Comparison of ENCODE assay signal across 12 mouse cellular contexts in genomic region chr1:113358242-113358641, GRCm38 (mm10).
DNase-seq lines count a peak whose midpoint lies in the region; ATAC-seq lines count a peak whose summit lies in the region.
"Had no signal": no experiment of that assay in that cellular context is flagged by ENCODE, and none has a peak within 500 bp of the region (broad histone marks: within the 10 kb centered on the region; RNA-seq: fewer than 3 reads in every experiment).

No protein-coding gene starts in this region.

- ATAC-seq in forebrain, embryonic 11.5 days (replicated peaks; ENCODE audit: low FRiP score), result peak; percentile 42; the same call in 1 of the 2 replicates
- peak; percentile 57; the same call in 1 of the 2 replicates for ATAC-seq in hindbrain, embryonic 13.5 days (ENCODE audit: low FRiP score)
- ATAC-seq in neural tube, embryonic 15.5 days (ENCODE audit: low FRiP score), result peak; percentile 47; the same call in 1 of the 2 replicates
- ATAC-seq: lung, postnatal 0 days had no signal

- H3K4me1 ChIP-seq in forebrain, embryonic 11.5 days (replicated peaks; ENCODE audit: control insufficient read depth, insufficient read depth, low read length), result no peaks in the 10 kb centered on the region
- H3K4me1 ChIP-seq in forebrain, embryonic 10.5 days, result no peaks in the 10 kb centered on the region
- no peaks in the 10 kb centered on the region for H3K4me1 ChIP-seq in hindbrain, embryonic 13.5 days (replicated peaks)
- no peaks in the 10 kb centered on the region; the same call in 1 of the 2 replicates for H3K4me1 ChIP-seq in neural tube, embryonic 15.5 days
- H3K4me1 ChIP-seq: limb, embryonic 15.5 days had no signal

- no peak overlapping the region for H3K4me2 ChIP-seq in forebrain, embryonic 11.5 days (ENCODE audit: low read depth, low read length, severe bottlenecking)
- no peak overlapping the region for H3K4me2 ChIP-seq in hindbrain, embryonic 13.5 days
- H3K4me2 ChIP-seq in neural tube, embryonic 15.5 days, result no peak overlapping the region
- H3K4me2 ChIP-seq: limb, embryonic 15.5 days had no signal

- H3K36me3 ChIP-seq in forebrain, embryonic 11.5 days (ENCODE audit: control insufficient read depth, insufficient read depth, low read length), result no peaks in the 10 kb centered on the region
- H3K36me3 ChIP-seq in forebrain, embryonic 10.5 days (replicated peaks), result no peaks in the 10 kb centered on the region
- no peaks in the 10 kb centered on the region for H3K36me3 ChIP-seq in hindbrain, embryonic 13.5 days
- no peaks in the 10 kb centered on the region for H3K36me3 ChIP-seq in neural tube, embryonic 15.5 days
- H3K36me3 ChIP-seq: limb, embryonic 15.5 days had no signal

- WGBS in forebrain, embryonic 11.5 days, result 32% methylated on average over 4 of the region's 4 CpGs
- WGBS in forebrain, embryonic 10.5 days, result 35% methylated on average over 4 of the region's 4 CpGs
- WGBS in hindbrain, embryonic 13.5 days, result 33% methylated on average over 4 of the region's 4 CpGs
- WGBS in neural tube, embryonic 15.5 days, result 38% methylated on average over 4 of the region's 4 CpGs

- H3K27ac ChIP-seq in forebrain, embryonic 11.5 days (ENCODE audit: low read depth, low read length), result no peak overlapping the region
- no peak overlapping the region for H3K27ac ChIP-seq in forebrain, embryonic 10.5 days
- H3K27ac ChIP-seq in hindbrain, embryonic 13.5 days, result no peak overlapping the region
- H3K27ac ChIP-seq in neural tube, embryonic 15.5 days (replicated peaks), result no peak overlapping the region
- H3K27ac ChIP-seq: limb, embryonic 15.5 days had no signal

- H3K4me3 ChIP-seq in forebrain, embryonic 11.5 days (ENCODE audit: low read depth, low read length), result no peak overlapping the region
- no peak overlapping the region for H3K4me3 ChIP-seq in forebrain, embryonic 10.5 days
- no peak overlapping the region for H3K4me3 ChIP-seq in hindbrain, embryonic 13.5 days
- H3K4me3 ChIP-seq in neural tube, embryonic 15.5 days (replicated peaks), result no peak overlapping the region
- H3K4me3 ChIP-seq: limb, embryonic 15.5 days had no signal

- no peaks in the 10 kb centered on the region for H3K9me3 ChIP-seq in forebrain, embryonic 11.5 days (ENCODE audit: control insufficient read depth, low read length)
- no peaks in the 10 kb centered on the region for H3K9me3 ChIP-seq in forebrain, embryonic 10.5 days
- H3K9me3 ChIP-seq in hindbrain, embryonic 13.5 days, result no peaks in the 10 kb centered on the region
- H3K9me3 ChIP-seq in neural tube, embryonic 15.5 days (replicated peaks), result no peaks in the 10 kb centered on the region
- H3K9me3 ChIP-seq: limb, embryonic 15.5 days had no signal

- no peaks in the 10 kb centered on the region for H3K27me3 ChIP-seq in forebrain, embryonic 11.5 days (ENCODE audit: control insufficient read depth, insufficient read depth, low read length)
- H3K27me3 ChIP-seq in forebrain, embryonic 10.5 days (ENCODE audit: poor library complexity, severe bottlenecking), result no peaks in the 10 kb centered on the region
- no peaks in the 10 kb centered on the region for H3K27me3 ChIP-seq in hindbrain, embryonic 13.5 days
- H3K27me3 ChIP-seq in neural tube, embryonic 15.5 days (replicated peaks), result no peaks in the 10 kb centered on the region
- H3K27me3 ChIP-seq: limb, embryonic 15.5 days had no signal

- no peak overlapping the region for H3K9ac ChIP-seq in forebrain, embryonic 11.5 days (ENCODE audit: low read length)
- H3K9ac ChIP-seq in hindbrain, embryonic 13.5 days, result no peak overlapping the region
- no peak overlapping the region for H3K9ac ChIP-seq in neural tube, embryonic 15.5 days (replicated peaks)
- H3K9ac ChIP-seq: limb, embryonic 15.5 days had no signal

- no peak for DNase-seq in forebrain, embryonic 11.5 days (ENCODE audit: low spot score)
- no peak for DNase-seq in forebrain, embryonic 10.5 days (ENCODE audit: extremely low spot score, low spot score)
- peak; percentile 7 for DNase-seq in cerebellum, adult 9-10 months
- no peak for DNase-seq in kidney, adult 18-20 months
- no peak for DNase-seq in gastrocnemius, adult 8-10 months (ENCODE audit: low spot score in 2 of 2)
- DNase-seq in adrenal gland, postnatal 10 days, result no peak
- DNase-seq: gastrocnemius, postnatal 25 days; heart, postnatal 10 days had no signal
